Mouse (Mus musculus) heart, embryonic 14.5 days (tissue): ENCODE data around the gene Prkd3. TPM values are rescaled to one million over a fixed set of nuclear protein-coding genes. Genes with fewer than 3 reads are reported as not detected.
A peak's percentile ranks its signal among the peaks of the same experiment; 100 is the strongest.

Experiments
- ATAC-seq: fragments of 200-750 bp; cut with Nextera tagmentation; 2 replicates; pipeline ENCODE4 v1.8.0; 2017; ENCODE audit warnings: low read depth, moderate TSS enrichment; ENCODE audit not compliant: insufficient number of reproducible peaks, insufficient read depth, low FRiP score
- H3K27ac ChIP-seq, 2 experiments: fragments of 200-500 bp in 1 of 2; fragments of 300-500 bp in 1 of 2; sonication (generic) in 1 of 2; replicated peaks in 1 of 2; 2 replicates each; pipeline ENCODE4 v1.5.1; 2012 to 2014; ENCODE audit warnings: low read depth in 2 of 2, low read length in 2 of 2, control low read depth in 1 of 2, mild to moderate bottlenecking in 1 of 2, mixed read lengths in 1 of 2; ENCODE audit not compliant: control insufficient read depth in 1 of 2, insufficient read depth in 1 of 2
- H3K27me3 ChIP-seq: fragments of 300-500 bp; sonication (generic); 2 replicates; pipeline ENCODE4 v1.6.1; 2014; ENCODE audit warnings: mild to moderate bottlenecking, low read length, control low read depth; ENCODE audit not compliant: control insufficient read depth, insufficient read depth
- H3K36me3 ChIP-seq: fragments of 300-500 bp; sonication (generic); 2 replicates; pipeline ENCODE4 v1.6.1; 2014; ENCODE audit warnings: mild to moderate bottlenecking, control low read depth, low read length, mixed read lengths; ENCODE audit not compliant: control insufficient read depth, insufficient read depth
- H3K4me1 ChIP-seq, 2 experiments: fragments of 200-500 bp in 1 of 2; fragments of 300-500 bp in 1 of 2; sonication (generic) in 1 of 2; 2 replicates each; pipeline ENCODE4 v1.6.1; 2012 to 2014; ENCODE audit warnings: low read length in 2 of 2, control low read depth in 1 of 2, mixed read lengths in 1 of 2; ENCODE audit not compliant: control insufficient read depth in 2 of 2, insufficient read depth in 2 of 2
- H3K4me2 ChIP-seq: fragments of 300-500 bp; sonication (generic); 2 replicates; pipeline ENCODE4 v1.6.1; 2014; ENCODE audit warnings: mild to moderate bottlenecking, low read length
- H3K4me3 ChIP-seq, 2 experiments: fragments of 200-500 bp in 1 of 2; fragments of 300-500 bp in 1 of 2; sonication (generic) in 1 of 2; 2 replicates each; pipeline ENCODE4 v1.5.1; 2012 to 2014; ENCODE audit warnings: low read length in 2 of 2, mild to moderate bottlenecking in 2 of 2, control low read depth in 1 of 2, low read depth in 1 of 2, moderate library complexity in 1 of 2; ENCODE audit not compliant: control insufficient read depth in 1 of 2, insufficient read depth in 1 of 2
- H3K9ac ChIP-seq: fragments of 300-500 bp; sonication (generic); 2 replicates; pipeline ENCODE4 v1.6.1; 2014; ENCODE audit warnings: mild to moderate bottlenecking, low read length
- H3K9me3 ChIP-seq: fragments of 300-500 bp; sonication (generic); 2 replicates; pipeline ENCODE4 v1.6.1; 2016; ENCODE audit warnings: low read length, control low read depth; ENCODE audit not compliant: control insufficient read depth
- WGBS: fragments of 180-500 bp; shearing (Covaris S2); extraction: QIAGEN DNeasy Blood & Tissue Kit; methylation state at CpG from one replicate; pipeline ENCODE4 v1.1.7; 2014; 5-methylcytosine and 5-hydroxymethylcytosine counted together
- polyA plus RNA-seq: library from polyadenylated mRNA; unstranded; fragments of >200 nt; fragmentation: Nextera tagmentation; extraction: Ambion mirVana; gene quantifications from 2 replicates; pipeline ENCODE4 v1.2.1, GENCODE M21; 2014

Gene Prkd3
- polyA plus RNA-seq: 27.1 and 28.2 TPM in 2 replicates

DNA sequence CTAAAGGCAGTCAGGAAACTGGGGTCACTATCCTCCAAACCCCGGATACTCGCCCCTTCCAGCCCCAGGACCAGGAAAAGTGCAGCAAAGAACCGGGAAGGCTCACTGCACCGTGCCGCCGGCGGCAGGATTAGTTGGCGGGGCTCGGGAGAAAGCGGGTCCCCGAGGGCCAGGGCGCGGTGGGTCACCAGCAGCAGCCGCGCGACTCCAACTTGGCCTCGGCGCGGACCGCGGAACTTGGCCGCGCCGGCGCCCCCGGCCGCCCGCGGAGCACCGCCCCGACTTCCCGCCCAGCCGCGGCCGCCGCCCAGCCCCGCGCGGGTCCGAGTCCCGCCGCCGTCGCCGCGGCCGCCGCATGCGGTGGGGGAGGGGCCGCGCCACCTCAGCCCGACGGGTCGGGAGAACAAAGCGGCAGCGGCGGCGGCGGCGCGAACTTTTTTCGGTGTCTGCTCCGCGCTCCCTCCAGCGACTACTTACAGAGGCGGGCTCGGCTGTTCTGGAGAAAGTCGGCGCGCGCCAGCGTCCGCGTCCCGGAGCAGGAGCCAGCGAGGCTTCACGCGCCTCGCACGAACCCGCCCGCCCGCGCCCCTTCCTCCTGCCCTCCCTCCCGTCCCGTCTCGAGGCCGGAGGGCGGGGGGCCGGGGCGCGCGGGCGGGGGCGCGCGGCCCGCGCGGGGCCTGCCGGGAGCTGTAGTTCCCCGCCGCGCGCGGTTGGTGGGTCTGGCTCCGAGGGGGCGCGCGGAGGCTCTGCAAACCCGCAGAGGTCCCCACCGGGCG lies at the start of gene Prkd3:
Gene Prkd3 (minus strand): TSS at position 609 of the 776 bp plus-strand sequence.
- Histone ChIP-seq H3K36me3 (no peaks in the 10 kb centered on the region), H3K4me3 (peak within 1 kb of the TSS; percentile 87 to 98), H3K27me3 (0 out of 2 replicates have a peak, but pooled peaks cover 3% of the 10 kb centered on the region), H3K4me1 (peaks cover 8 to 38% of the 10 kb centered on the region in 2 experiments), H3K9ac (peak within 1 kb of the TSS; percentile 96), H3K27ac (peak within 1 kb of the TSS; percentile 90 to 93), H3K4me2 (peak within 1 kb of the TSS; percentile 82), H3K9me3 (no peaks in the 10 kb centered on the region)
- ATAC-seq: peak; percentile 91
- under 1% methylated on average over 82 of the region's 113 CpGs for WGBS

- Histone ChIP-seq H3K4me3 (no peak overlapping the region), H3K4me2 (no peak overlapping the region), H3K9ac (no peak overlapping the region), H3K27me3 (no peaks in the 10 kb centered on the region), H3K4me1 (0 out of 4 replicates have a peak, but pooled peaks cover 0 to 2% of the 10 kb centered on the region in 2 experiments), H3K36me3 (no peaks in the 10 kb centered on the region), H3K27ac (no peak overlapping the region), H3K9me3 (no peaks in the 10 kb centered on the region)
- WGBS: 82% methylated on average over 14 of the region's 14 CpGs
- ATAC-seq: no peak
Measured at GRCm38 (mm10) chr17:79069766-79070480, 49.3 kb upstream of the Prkd3 start.

DNA sequence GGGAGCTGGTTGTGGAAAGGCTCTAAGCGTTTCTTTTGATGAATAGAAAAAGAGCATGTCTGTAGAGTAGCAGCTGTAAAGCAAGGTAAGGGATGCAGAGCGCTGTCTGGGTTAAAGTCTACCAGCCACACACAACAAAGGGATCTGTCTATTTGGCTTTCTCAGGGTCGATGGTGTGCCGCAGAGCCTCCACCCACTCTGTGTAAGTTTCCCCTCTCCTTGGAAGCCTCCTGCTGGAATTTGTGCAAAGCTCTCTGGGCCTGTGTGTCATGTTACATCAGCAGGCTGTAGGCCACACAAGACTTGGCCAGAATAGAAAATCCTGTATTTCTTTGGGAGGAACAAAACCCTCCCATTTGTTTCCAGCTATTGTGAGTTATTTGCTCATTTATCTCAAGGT lies 48.4 kb upstream of the Prkd3 start:
- Histone ChIP-seq H3K36me3 (no peaks in the 10 kb centered on the region), H3K4me3 (no peak overlapping the region), H3K27me3 (no peaks in the 10 kb centered on the region), H3K9me3 (no peaks in the 10 kb centered on the region), H3K4me2 (no peak overlapping the region), H3K27ac (no peak overlapping the region), H3K9ac (no peak overlapping the region), H3K4me1 (0 out of 4 replicates have a peak, but pooled peaks cover 0 to 6% of the 10 kb centered on the region in 2 experiments)
- WGBS: 60% methylated on average over 4 of the region's 4 CpGs
- ATAC-seq: no peak

DNA sequence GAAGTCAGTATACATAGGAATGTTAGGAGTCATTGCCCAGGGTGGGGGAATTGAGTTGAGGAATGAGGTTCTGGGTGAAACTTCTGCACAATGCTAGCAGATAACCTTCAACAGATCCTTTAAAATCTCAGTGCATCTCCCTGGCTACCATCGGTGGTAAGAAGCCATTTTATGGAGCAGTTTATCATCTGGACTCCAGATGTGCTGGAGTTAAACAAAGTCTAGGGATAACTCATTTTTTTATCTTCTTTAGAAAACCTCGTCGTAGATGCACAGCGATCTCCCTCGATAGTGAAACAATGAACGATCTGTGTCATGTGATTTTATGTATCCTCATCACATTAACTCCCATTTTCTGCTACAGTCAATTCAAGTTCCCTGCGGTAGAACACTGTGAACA lies 48.0 kb upstream of the Prkd3 start:
- ATAC-seq: no peak
- 85% methylated on average over 7 of the region's 7 CpGs for WGBS

GRCm38 (mm10) chr17:79064250-79064649 lies 43.6 kb upstream of the Prkd3 start:
- Histone ChIP-seq H3K4me1 (0 out of 4 replicates have a peak, but pooled peaks cover 0 to 6% of the 10 kb centered on the region in 2 experiments), H3K27ac (no peak overlapping the region), H3K9me3 (no peaks in the 10 kb centered on the region), H3K36me3 (no peaks in the 10 kb centered on the region), H3K4me2 (no peak overlapping the region), H3K27me3 (no peaks in the 10 kb centered on the region), H3K4me3 (no peak overlapping the region), H3K9ac (no peak overlapping the region)
- WGBS: 31% methylated on average over 1 of the region's 1 CpGs
- no peak for ATAC-seq

More for the DNA sequence above, 48.0 kb upstream of the Prkd3 start:
- Histone ChIP-seq H3K4me1 (0 out of 4 replicates have a peak, but pooled peaks cover 0 to 6% of the 10 kb centered on the region in 2 experiments), H3K4me2 (no peak overlapping the region), H3K36me3 (no peaks in the 10 kb centered on the region), H3K4me3 (no peak overlapping the region), H3K9ac (no peak overlapping the region), H3K27ac (no peak overlapping the region), H3K9me3 (no peaks in the 10 kb centered on the region), H3K27me3 (no peaks in the 10 kb centered on the region)

DNA sequence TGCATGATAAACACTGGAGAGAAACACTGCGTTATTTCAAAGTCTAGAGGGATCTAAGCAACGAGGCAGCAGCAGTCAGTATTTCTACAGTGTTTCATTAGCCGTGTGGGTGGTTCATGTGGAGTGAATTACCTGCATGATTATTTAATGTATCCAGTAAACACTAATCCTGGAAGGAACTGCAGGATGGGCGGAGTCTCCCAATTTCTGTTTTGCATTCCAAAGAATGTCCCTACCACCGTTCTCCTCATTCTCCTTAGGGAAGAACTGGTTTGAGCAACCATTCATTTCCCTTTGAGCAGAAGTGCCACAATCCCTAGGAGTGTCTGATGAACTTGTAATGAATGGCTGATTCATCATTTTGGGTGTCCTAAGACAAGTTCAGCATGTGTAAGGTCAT lies 39.6 kb upstream of the Prkd3 start:
- no peak for ATAC-seq
- H3K9ac ChIP-seq: no peak overlapping the region
- H3K4me2 ChIP-seq: no peak overlapping the region
- H3K4me3 ChIP-seq: no peak overlapping the region
- no peaks in the 10 kb centered on the region for H3K9me3 ChIP-seq
- no peak overlapping the region for H3K27ac ChIP-seq
- WGBS: 73% methylated on average over 5 of the region's 5 CpGs
- peaks cover 8 to 21% of the 10 kb centered on the region in 2 experiments for H3K4me1 ChIP-seq
- no peaks in the 10 kb centered on the region for H3K27me3 ChIP-seq
- no peaks in the 10 kb centered on the region for H3K36me3 ChIP-seq

DNA sequence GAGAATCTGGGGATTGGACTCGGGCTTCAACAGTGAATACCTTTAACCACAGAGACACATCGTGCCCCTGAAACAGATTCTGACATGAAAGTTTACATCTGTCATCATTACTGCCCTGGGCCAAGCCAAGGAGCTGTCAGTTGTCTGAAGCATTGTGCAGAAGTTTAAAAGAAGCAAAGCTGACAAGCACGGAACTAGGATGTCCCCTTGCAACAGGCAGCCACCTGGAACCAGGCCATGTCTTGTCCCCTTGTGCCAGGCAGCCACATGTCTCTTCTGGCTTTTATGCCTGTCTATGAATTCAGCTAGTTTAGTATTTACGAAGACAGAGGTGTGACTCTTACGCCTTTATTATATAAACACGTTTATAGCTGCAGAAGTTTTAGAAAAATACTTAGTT lies 37.7 kb upstream of the Prkd3 start:
- Histone ChIP-seq H3K4me1 (peaks cover 8 to 15% of the 10 kb centered on the region in 2 experiments), H3K27ac (no peak overlapping the region), H3K4me2 (no peak overlapping the region), H3K9me3 (no peaks in the 10 kb centered on the region), H3K9ac (no peak overlapping the region), H3K4me3 (no peak overlapping the region), H3K27me3 (0 out of 2 replicates have a peak, but pooled peaks cover 3% of the 10 kb centered on the region), H3K36me3 (no peaks in the 10 kb centered on the region)
- 64% methylated on average over 6 of the region's 6 CpGs for WGBS
- ATAC-seq: no peak
